Mouse (Mus musculus): ENCODE results near the gene Ccl17.

GRCm38 (mm10) chr8:94805811-94806210 is 4.4 kb upstream of the Ccl17 start:
- TF ChIP-seq CTCF (IDR thresholded peaks at IDR 0.05) (no peak), EP300 (IDR thresholded peaks at IDR 0.05) (no peak)

Data from lung, postnatal 0 days (tissue).